8 mouse cellular contexts compared by ENCODE assay signal in genomic region chr12:71113675-71114288, GRCm38 (mm10). TPM values are rescaled to one million over a fixed set of nuclear protein-coding genes. Genes with fewer than 3 reads are reported as not detected.
DNase-seq lines count a peak whose midpoint lies in the region; ATAC-seq and TF ChIP-seq lines count a peak whose summit lies in the region.

No protein-coding gene starts in this region.

- no peak overlapping the region for H3K27ac ChIP-seq in bone marrow macrophage, adult 2 months (ENCODE audit: insufficient read depth, low read depth, low read length)
- no peak overlapping the region for H3K27ac ChIP-seq in kidney, embryonic 15.5 days
- no peak overlapping the region for H3K27ac ChIP-seq in limb, embryonic 14.5 days (replicated peaks; ENCODE audit: low read depth, low read length)
- no peak overlapping the region for H3K27ac ChIP-seq in midbrain, embryonic 16.5 days (ENCODE audit: low read length)
- H3K27ac ChIP-seq in stomach, embryonic 14.5 days (ENCODE audit: low read length) = no peak overlapping the region

- H3K9ac ChIP-seq in kidney, embryonic 15.5 days = no peak overlapping the region
- H3K9ac ChIP-seq in limb, embryonic 14.5 days (ENCODE audit: low read depth, low read length, severe bottlenecking) = no peak overlapping the region
- no peak overlapping the region for H3K9ac ChIP-seq in midbrain, embryonic 16.5 days (ENCODE audit: low read depth, low read length)
- no peak overlapping the region for H3K9ac ChIP-seq in stomach, embryonic 14.5 days (replicated peaks; ENCODE audit: low read depth, low read length)

- H3K36me3 ChIP-seq in kidney, embryonic 15.5 days = no peaks in the 10 kb centered on the region
- no peaks in the 10 kb centered on the region for H3K36me3 ChIP-seq in limb, embryonic 14.5 days (ENCODE audit: control insufficient read depth, insufficient read depth, low read length)
- no peaks in the 10 kb centered on the region for H3K36me3 ChIP-seq in midbrain, embryonic 16.5 days (ENCODE audit: control insufficient read depth, insufficient read depth, low read length)
- H3K36me3 ChIP-seq in stomach, embryonic 14.5 days (ENCODE audit: control insufficient read depth, insufficient read depth, low read length) = no peaks in the 10 kb centered on the region

- H3K4me1 ChIP-seq in bone marrow macrophage, adult 2 months (ENCODE audit: control insufficient read depth, insufficient read depth, low read length) = peaks cover 14% of the 10 kb centered on the region
- peaks cover 14% of the 10 kb centered on the region for H3K4me1 ChIP-seq in kidney, embryonic 15.5 days
- H3K4me1 ChIP-seq in limb, embryonic 14.5 days (ENCODE audit: control insufficient read depth, insufficient read depth, low read length) = no peaks in the 10 kb centered on the region
- H3K4me1 ChIP-seq in midbrain, embryonic 16.5 days (ENCODE audit: control insufficient read depth, insufficient read depth, low read length) = peaks cover 7% of the 10 kb centered on the region; the same call in 1 of the 2 replicates
- no peaks in the 10 kb centered on the region for H3K4me1 ChIP-seq in stomach, embryonic 14.5 days (ENCODE audit: control insufficient read depth, insufficient read depth, low read length)

- H3K27me3 ChIP-seq in kidney, embryonic 15.5 days = 0 out of 2 replicates have a peak, but pooled peaks cover 4% of the 10 kb centered on the region
- no peaks in the 10 kb centered on the region for H3K27me3 ChIP-seq in limb, embryonic 14.5 days (ENCODE audit: control insufficient read depth, insufficient read depth, low read length)
- no peaks in the 10 kb centered on the region for H3K27me3 ChIP-seq in midbrain, embryonic 16.5 days (ENCODE audit: control insufficient read depth, insufficient read depth, low read depth, low read length)
- no peaks in the 10 kb centered on the region for H3K27me3 ChIP-seq in stomach, embryonic 14.5 days (ENCODE audit: control insufficient read depth, insufficient read depth, low read length)

- peak; percentile 52; the same call in 1 of the 2 replicates for ATAC-seq in kidney, embryonic 15.5 days (replicated peaks; ENCODE audit: low FRiP score)
- ATAC-seq in limb, embryonic 14.5 days (ENCODE audit: low FRiP score, low read depth) = 0 out of 2 replicates have a peak, but pooled peaks have one; percentile 37
- peak; percentile 86 for ATAC-seq in midbrain, embryonic 16.5 days
- ATAC-seq in stomach, embryonic 14.5 days (ENCODE audit: insufficient number of reproducible peaks, insufficient read depth, low FRiP score, low read depth) = 0 out of 2 replicates have a peak, but pooled peaks have one; percentile 46

- H3K9me3 ChIP-seq in kidney, embryonic 15.5 days (replicated peaks) = no peaks in the 10 kb centered on the region
- no peaks in the 10 kb centered on the region for H3K9me3 ChIP-seq in limb, embryonic 14.5 days (ENCODE audit: control insufficient read depth, low read length)
- H3K9me3 ChIP-seq in midbrain, embryonic 16.5 days (replicated peaks; ENCODE audit: control insufficient read depth, low read length, poor library complexity, severe bottlenecking) = no peaks in the 10 kb centered on the region
- H3K9me3 ChIP-seq in stomach, embryonic 14.5 days (ENCODE audit: control insufficient read depth, low read depth, low read length) = no peaks in the 10 kb centered on the region

- peak; percentile 82 to 86 for DNase-seq in adrenal gland, adult (ENCODE audit: inconsistent age in 2 of 2, low spot score in 1 of 2)
- DNase-seq in adrenal gland, postnatal 4 days (ENCODE audit: low spot score in 2 of 2) = no peak
- peak; percentile 46 to 67 for DNase-seq in frontal cortex, postnatal 10 days (ENCODE audit: low spot score in 2 of 2)
- DNase-seq in limb, embryonic 14.5 days (ENCODE audit: low spot score) = peak; percentile 47

- peak overlapping the region; percentile 29 for H3K4me3 ChIP-seq in bone marrow macrophage, adult 2 months (ENCODE audit: insufficient read depth, low read length)
- no peak overlapping the region for H3K4me3 ChIP-seq in kidney, embryonic 15.5 days (replicated peaks)
- no peak overlapping the region for H3K4me3 ChIP-seq in limb, embryonic 14.5 days (replicated peaks; ENCODE audit: low read length)
- H3K4me3 ChIP-seq in midbrain, embryonic 16.5 days (ENCODE audit: low read depth, low read length) = no peak overlapping the region
- H3K4me3 ChIP-seq in stomach, embryonic 14.5 days (ENCODE audit: low read depth, low read length) = no peak overlapping the region

- no peak for TF ChIP-seq CTCF in bone marrow macrophage, adult 2 months (IDR thresholded peaks at IDR 0.05; ENCODE audit: low read depth, low read length)

- peak overlapping the region; percentile 42; the same call in 1 of the 2 replicates for H3K4me2 ChIP-seq in kidney, embryonic 15.5 days
- no peak overlapping the region for H3K4me2 ChIP-seq in limb, embryonic 14.5 days (replicated peaks; ENCODE audit: low read depth, low read length, severe bottlenecking)
- H3K4me2 ChIP-seq in midbrain, embryonic 16.5 days (ENCODE audit: low read length) = peak overlapping the region; percentile 44
- no peak overlapping the region for H3K4me2 ChIP-seq in stomach, embryonic 14.5 days (replicated peaks; ENCODE audit: low read depth, low read length)

- WGBS in kidney, embryonic 15.5 days = 25% methylated on average over 12 of the region's 12 CpGs
- 38% methylated on average over 12 of the region's 12 CpGs for WGBS in limb, embryonic 14.5 days
- 21% methylated on average over 12 of the region's 12 CpGs for WGBS in midbrain, embryonic 16.5 days
- WGBS in stomach, embryonic 14.5 days = 29% methylated on average over 12 of the region's 12 CpGs

- TF ChIP-seq POLR2A in bone marrow macrophage, adult 2 months (IDR thresholded peaks at IDR 0.05; ENCODE audit: borderline replicate concordance, low read depth, low read length) = no peak
- TF ChIP-seq POLR2A in limb, embryonic 14.5 days (IDR thresholded peaks at IDR 0.05; ENCODE audit: borderline replicate concordance, extremely low read depth, insufficient read depth, insufficient read length) = no peak

RNA-seq across cellular contexts. Expression of gene Tomm20l, which starts 2.6 kb away (rescaled TPM):
- 1 to 10 TPM; 5.3 to 7.3 TPM for total RNA-seq in adrenal gland, postnatal 4 days (2021)
- not detected in 2 replicates for polyA plus RNA-seq in bone marrow macrophage, adult 2 months (2012; ENCODE audit: insufficient read depth, insufficient read length, missing spikeins)
- not detected in 2 replicates for polyA plus RNA-seq in kidney, embryonic 15.5 days (2015; fragmentation: Nextera tagmentation; extraction: Ambion mirVana)
- polyA plus RNA-seq in limb, embryonic 14.5 days (2012; rRNA removed) = not detected in 2 replicates
- not detected in 2 replicates for polyA plus RNA-seq in limb, embryonic 14.5 days (2014; fragmentation: Nextera tagmentation; extraction: Ambion mirVana)
- 0.36 TPM in 1 of 2 replicates, not detected in the other for polyA plus RNA-seq in midbrain, embryonic 16.5 days (2015; fragmentation: Nextera tagmentation; extraction: Ambion mirVana)
- polyA plus RNA-seq in stomach, embryonic 14.5 days (2014; fragmentation: Nextera tagmentation; extraction: Ambion mirVana) = not detected in 2 replicates

RNA-seq across cellular contexts. Expression of gene Timm9, which starts 22.7 kb away (rescaled TPM):
- total RNA-seq in adrenal gland, postnatal 4 days (2021) = 10 to 100 TPM; 53.4 to 55.1 TPM
- polyA plus RNA-seq in bone marrow macrophage, adult 2 months (2012; ENCODE audit: insufficient read depth, insufficient read length, missing spikeins) = 19.8 and 23.2 TPM in 2 replicates
- 88.7 and 88.9 TPM in 2 replicates for polyA plus RNA-seq in kidney, embryonic 15.5 days (2015; fragmentation: Nextera tagmentation; extraction: Ambion mirVana)
- 39.1 and 53.6 TPM in 2 replicates for polyA plus RNA-seq in limb, embryonic 14.5 days (2012; rRNA removed)
- polyA plus RNA-seq in limb, embryonic 14.5 days (2014; fragmentation: Nextera tagmentation; extraction: Ambion mirVana) = 73.3 and 74.3 TPM in 2 replicates
- polyA plus RNA-seq in midbrain, embryonic 16.5 days (2015; fragmentation: Nextera tagmentation; extraction: Ambion mirVana) = 106 and 107 TPM in 2 replicates
- 77.2 and 82.9 TPM in 2 replicates for polyA plus RNA-seq in stomach, embryonic 14.5 days (2014; fragmentation: Nextera tagmentation; extraction: Ambion mirVana)

RNA-seq across cellular contexts. Expression of gene 2700049A03Rik, which starts 22.9 kb away (rescaled TPM):
- total RNA-seq in adrenal gland, postnatal 4 days (2021) = 10 to 100 TPM; 13.3 to 15.1 TPM
- polyA plus RNA-seq in bone marrow macrophage, adult 2 months (2012; ENCODE audit: insufficient read depth, insufficient read length, missing spikeins) = 6.5 and 6.8 TPM in 2 replicates
- polyA plus RNA-seq in kidney, embryonic 15.5 days (2015; fragmentation: Nextera tagmentation; extraction: Ambion mirVana) = 14.7 and 14.8 TPM in 2 replicates
- polyA plus RNA-seq in limb, embryonic 14.5 days (2012; rRNA removed) = 8.5 and 9.5 TPM in 2 replicates
- 12.5 and 18.8 TPM in 2 replicates for polyA plus RNA-seq in limb, embryonic 14.5 days (2014; fragmentation: Nextera tagmentation; extraction: Ambion mirVana)
- polyA plus RNA-seq in midbrain, embryonic 16.5 days (2015; fragmentation: Nextera tagmentation; extraction: Ambion mirVana) = 11.1 and 12.3 TPM in 2 replicates
- polyA plus RNA-seq in stomach, embryonic 14.5 days (2014; fragmentation: Nextera tagmentation; extraction: Ambion mirVana) = 15.0 and 17.1 TPM in 2 replicates

Comparison
In these comparisons a context has a peak if more than half of its experiments do, and no peak if none do; other contexts are left out.
1. DNase-seq: peak in adrenal gland, adult (2 of 2), frontal cortex, postnatal 10 days (2 of 2) and limb, embryonic 14.5 days (single experiment); none in adrenal gland, postnatal 4 days (0 of 2).
2. H3K4me2 ChIP-seq: peak in kidney, embryonic 15.5 days (single experiment) and midbrain, embryonic 16.5 days (single experiment); none in limb, embryonic 14.5 days (single experiment) and stomach, embryonic 14.5 days (single experiment).
3. Peak in every context shown above with its lines, with median percentiles within 50 percentile points of each other: ATAC-seq.